Mouse (Mus musculus) heart, postnatal 10 days (tissue): ENCODE measurements around the gene Vwa8. TPM values are rescaled to one million over a fixed set of nuclear protein-coding genes. Genes with fewer than 3 reads are reported as not detected.

Experiments used
- DNase-seq, 2 experiments: peaks; one replicate each; pipeline ENCODE4 v3.0.0; 2021
- intact Hi-C: fragments of 180-260 bp; cut with DNase I; formaldehyde crosslinking; loops from one replicate; pipeline ENCODE4 v1.15.1; 2025
- total RNA-seq, 2 experiments: library from RNA; stranded (reverse); gene quantifications; 2 replicates each; pipeline ENCODE4 v1.2.3; 2021

Gene Vwa8
- total RNA-seq, 2 experiments from 2014 or later, result 176 to 191 TPM

- no peak for DNase-seq
- intact Hi-C loops, result no loop called here
These were observed 313.8 kb downstream of the Vwa8 start for GRCm38 (mm10) chr14:79162678-79163077.

- intact Hi-C loops, result no loop called here
- no peak for DNase-seq
These were observed 315.5 kb downstream of the Vwa8 start for GRCm38 (mm10) chr14:79164334-79164733.

- DNase-seq, result no peak
- intact Hi-C loops, result no loop called here
These were observed 316.1 kb downstream of the Vwa8 start for GRCm38 (mm10) chr14:79164925-79165324.

- DNase-seq, result no peak
- intact Hi-C loops, result no loop called here
These were observed 325.7 kb downstream of the Vwa8 start for GRCm38 (mm10) chr14:79174526-79174925.

GRCm38 (mm10) chr14:79177754-79178153 is 328.9 kb downstream of the Vwa8 start:
- intact Hi-C loops, result no loop called here
- no peak for DNase-seq

GRCm38 (mm10) chr14:79178247-79178646 is 329.4 kb downstream of the Vwa8 start:
- DNase-seq, result no peak
- intact Hi-C loops, result no loop called here

GRCm38 (mm10) chr14:79180078-79180730 is 331.4 kb downstream of the Vwa8 start:
- DNase-seq, result peak; percentile 32 to 52
- intact Hi-C loops, result loop anchor here (1.0 to 5.0 kb wide), 3 partner anchors 58 to 121 kb away; partner anchors contain the start of gene Rgcc

GRCm38 (mm10) chr14:79181748-79182147 is 332.9 kb downstream of the Vwa8 start:
- DNase-seq, result no peak
- intact Hi-C loops, result loop anchor here (2.0 to 5.0 kb wide), 2 partner anchors 59 to 119 kb away; partner anchors contain the start of gene Rgcc

GRCm38 (mm10) chr14:79182801-79183200 is 333.9 kb downstream of the Vwa8 start:
- DNase-seq, result no peak
- intact Hi-C loops, result loop anchor here (5.0 kb wide), 1 partner anchor 60 kb away; no protein-coding TSS in a partner anchor

- intact Hi-C loops, result loop anchor here (5.0 kb wide), 1 partner anchor 61 kb away; no protein-coding TSS in a partner anchor
- peak; percentile 33 to 46 for DNase-seq
These were observed 334.4 kb downstream of the Vwa8 start for GRCm38 (mm10) chr14:79183261-79183660.

GRCm38 (mm10) chr14:79184071-79184470 is 335.2 kb downstream of the Vwa8 start:
- DNase-seq, result peak; percentile 26 to 47
- intact Hi-C loops, result loop anchor here (5.0 kb wide), 1 partner anchor 62 kb away; no protein-coding TSS in a partner anchor

GRCm38 (mm10) chr14:79185018-79185685 is 336.3 kb downstream of the Vwa8 start:
- intact Hi-C loops, result no loop called here
- DNase-seq, result no peak

GRCm38 (mm10) chr14:79186976-79187375 is 338.1 kb downstream of the Vwa8 start:
- DNase-seq, result no peak
- intact Hi-C loops, result no loop called here

- DNase-seq, result no peak
- intact Hi-C loops, result no loop called here
These were observed 347.9 kb downstream of the Vwa8 start for GRCm38 (mm10) chr14:79196711-79197110.

GRCm38 (mm10) chr14:79198066-79198465 is 349.2 kb downstream of the Vwa8 start:
- intact Hi-C loops, result no loop called here
- DNase-seq, result no peak

GRCm38 (mm10) chr14:79200133-79200891 is 351.5 kb downstream of the Vwa8 start:
- DNase-seq, result peak; percentile 32 to 50
- intact Hi-C loops, result loop anchor here (5.0 kb wide), 1 partner anchor 97 kb away; no protein-coding TSS in a partner anchor

- DNase-seq, result no peak
- intact Hi-C loops, result loop anchor here (5.0 kb wide), 1 partner anchor 96 kb away; no protein-coding TSS in a partner anchor
These were observed 352.0 kb downstream of the Vwa8 start for GRCm38 (mm10) chr14:79200892-79201285.

- intact Hi-C loops, result loop anchor here (5.0 kb wide), 1 partner anchor 94 kb away; no protein-coding TSS in a partner anchor
These were observed 354.0 kb downstream of the Vwa8 start for GRCm38 (mm10) chr14:79202722-79203362.

GRCm38 (mm10) chr14:79203496-79204158 is 354.8 kb downstream of the Vwa8 start:
- DNase-seq, result no peak
- intact Hi-C loops, result loop anchor here (5.0 kb wide), 1 partner anchor 94 kb away; no protein-coding TSS in a partner anchor

More at GRCm38 (mm10) chr14:79202722-79203362, 354.0 kb downstream of the Vwa8 start:
- DNase-seq, result no peak

- intact Hi-C loops, result loop anchor here (5.0 kb wide), 1 partner anchor 92 kb away; no protein-coding TSS in a partner anchor
These were observed 356.0 kb downstream of the Vwa8 start for GRCm38 (mm10) chr14:79204866-79205265.

More at GRCm38 (mm10) chr14:79204866-79205265, 356.0 kb downstream of the Vwa8 start:
- DNase-seq, result no peak
